Mouse (Mus musculus) MEL (cell line): Measurements from ENCODE around the gene Fam69a. TPM values are rescaled to one million over a fixed set of nuclear protein-coding genes. Genes with fewer than 3 reads are reported as not detected.

Source experiments
- DNase-seq: peaks from one replicate; pipeline ENCODE4 v3.0.0; 2011; ENCODE audit warnings: low read depth, low spot score
- H3K27ac ChIP-seq: 2 replicates; pipeline ENCODE4 v1.5.1; 2012; ENCODE audit warnings: low read depth, mild to moderate bottlenecking, control low read depth, low read length, moderate library complexity; ENCODE audit not compliant: control insufficient read depth
- H3K27me3 ChIP-seq, 2 experiments: fragments of 150-350 bp in 1 of 2; sonication (generic) in 1 of 2; 2 replicates each; pipeline ENCODE4 v1.6.1; 2012; ENCODE audit warnings: low read length in 2 of 2, mild to moderate bottlenecking in 2 of 2, improper control_type of control experiment in 1 of 2, moderate library complexity in 1 of 2; ENCODE audit not compliant: insufficient read depth in 2 of 2, control insufficient read depth in 1 of 2
- H3K36me3 ChIP-seq, 2 experiments: 2 replicates each; pipeline ENCODE4 v1.6.1; 2012 to 2014; ENCODE audit warnings: low read length in 2 of 2, improper control_type of control experiment in 1 of 2, inconsistent platforms in 1 of 2, mild to moderate bottlenecking in 1 of 2; ENCODE audit not compliant: insufficient read depth in 2 of 2, control insufficient read depth in 1 of 2
- H3K4me1 ChIP-seq, 2 experiments: fragments of 150-350 bp in 1 of 2; sonication (generic) in 1 of 2; 2 replicates each; pipeline ENCODE4 v1.6.1; 2012; ENCODE audit warnings: low read length in 2 of 2, improper control_type of control experiment in 1 of 2, mild to moderate bottlenecking in 1 of 2; ENCODE audit not compliant: insufficient read depth in 2 of 2, control insufficient read depth in 1 of 2
- H3K4me3 ChIP-seq, 2 experiments: fragments of 150-350 bp in 1 of 2; sonication (generic) in 1 of 2; 2 replicates each; pipeline ENCODE4 v1.5.1; 2012; ENCODE audit warnings: low read depth in 2 of 2, low read length in 2 of 2, mild to moderate bottlenecking in 2 of 2, moderate library complexity in 2 of 2, control low read depth in 1 of 2, improper control_type of control experiment in 1 of 2; ENCODE audit not compliant: control insufficient read depth in 1 of 2, insufficient read depth in 1 of 2
- H3K79me2 ChIP-seq: 2 replicates; pipeline ENCODE4 v1.6.1; 2012; ENCODE audit warnings: mild to moderate bottlenecking, low read length, moderate library complexity; ENCODE audit not compliant: control insufficient read depth, poor library complexity, insufficient read depth
- H3K9ac ChIP-seq: 2 replicates; pipeline ENCODE4 v1.6.1; 2012; ENCODE audit warnings: low read depth, mild to moderate bottlenecking, control low read depth, low read length, moderate library complexity; ENCODE audit not compliant: control insufficient read depth, poor library complexity, severe bottlenecking
- H3K9me3 ChIP-seq: fragments of 150-350 bp; sonication (generic); replicated peaks from 2 replicates; pipeline ENCODE4 v1.6.1; 2012; ENCODE audit warnings: mild to moderate bottlenecking, low read length, improper control_type of control experiment, moderate library complexity; ENCODE audit not compliant: insufficient read depth
- CHD1 ChIP-seq: IDR thresholded peaks from 2 replicates; pipeline ENCODE4 v1.6.1; 2012; ENCODE audit warnings: low read depth, mild to moderate bottlenecking, inconsistent platforms, low read length, improper control_type of control experiment
- E2F4 ChIP-seq: IDR thresholded peaks from 2 replicates; pipeline ENCODE4 v1.6.1; 2011; ENCODE audit warnings: low read depth, low read length, improper control_type of control experiment, borderline replicate concordance
- ELF1 ChIP-seq: IDR thresholded peaks from 2 replicates; pipeline ENCODE4 v1.6.1; 2014; ENCODE audit warnings: low read depth, mild to moderate bottlenecking, inconsistent platforms, low read length, improper control_type of control experiment, moderate library complexity
- ETS1 ChIP-seq: IDR thresholded peaks from 2 replicates; pipeline ENCODE4 v1.6.1; 2012; ENCODE audit warnings: low read depth, mild to moderate bottlenecking, inconsistent platforms, low read length, improper control_type of control experiment, moderate library complexity
- GATA1 ChIP-seq: IDR thresholded peaks from 2 replicates; pipeline ENCODE4 v1.6.1; 2011; ENCODE audit warnings: low read depth, low read length, improper control_type of control experiment
- HCFC1 ChIP-seq: IDR thresholded peaks from 2 replicates; pipeline ENCODE4 v1.6.1; 2012; ENCODE audit warnings: low read depth, mild to moderate bottlenecking, inconsistent platforms, low read length, improper control_type of control experiment, moderate library complexity
- KAT2A ChIP-seq: conservative IDR thresholded peaks from 2 replicates; pipeline ENCODE4 v1.6.1; 2012; ENCODE audit warnings: low read depth, low read length, improper control_type of control experiment, inconsistent platforms
- MAFK ChIP-seq: IDR thresholded peaks from 2 replicates; pipeline ENCODE4 v1.6.1; 2011; ENCODE audit warnings: low read depth, mild to moderate bottlenecking, low read length, improper control_type of control experiment, borderline replicate concordance
- MAX ChIP-seq: IDR thresholded peaks from 2 replicates; pipeline ENCODE4 v1.6.1; 2011; ENCODE audit warnings: low read length, improper control_type of control experiment
- MXI1 ChIP-seq: IDR thresholded peaks from 2 replicates; pipeline ENCODE4 v1.6.1; 2011; ENCODE audit warnings: mild to moderate bottlenecking, low read depth, low read length, improper control_type of control experiment
- MYC ChIP-seq: IDR thresholded peaks from 2 replicates; pipeline ENCODE4 v1.6.1; 2011; ENCODE audit warnings: low read depth, mild to moderate bottlenecking, low read length, improper control_type of control experiment, moderate library complexity
- NELFE ChIP-seq: IDR thresholded peaks from 2 replicates; pipeline ENCODE4 v1.6.1; 2011; ENCODE audit warnings: low read depth, low read length, improper control_type of control experiment
- POLR2A ChIP-seq, 2 experiments: IDR thresholded peaks; 2 replicates each; pipeline ENCODE4 v1.6.1; 2011 to 2012; ENCODE audit warnings: low read length in 2 of 2, mild to moderate bottlenecking in 2 of 2, control low read depth in 1 of 2, improper control_type of control experiment in 1 of 2, low read depth in 1 of 2, moderate library complexity in 1 of 2; ENCODE audit not compliant: control insufficient read depth in 1 of 2, insufficient read depth in 1 of 2, poor library complexity in 1 of 2
- POLR2AphosphoS5 ChIP-seq: IDR thresholded peaks from 2 replicates; pipeline ENCODE4 v1.6.1; 2012; ENCODE audit warnings: low read depth, borderline replicate concordance, mild to moderate bottlenecking, inconsistent platforms, low read length, moderate library complexity, mixed read lengths
- RAD21 ChIP-seq: IDR thresholded peaks from 2 replicates; pipeline ENCODE4 v1.6.1; 2011; ENCODE audit warnings: mild to moderate bottlenecking, low read depth, low read length, improper control_type of control experiment
- RCOR1 ChIP-seq: IDR thresholded peaks from 2 replicates; pipeline ENCODE4 v1.6.1; 2012; ENCODE audit warnings: low read depth, mild to moderate bottlenecking, inconsistent platforms, low read length, improper control_type of control experiment
- SIN3A ChIP-seq: IDR thresholded peaks from 2 replicates; pipeline ENCODE4 v1.6.1; 2012; ENCODE audit warnings: low read length, improper control_type of control experiment, inconsistent platforms
- SMC3 ChIP-seq: IDR thresholded peaks from 2 replicates; pipeline ENCODE4 v1.6.1; 2011; ENCODE audit warnings: low read depth, low read length, improper control_type of control experiment
- TBP ChIP-seq: IDR thresholded peaks from 2 replicates; pipeline ENCODE4 v1.8.0; 2011; ENCODE audit warnings: low read depth, low read length, improper control_type of control experiment
- UBTF ChIP-seq: IDR thresholded peaks from 2 replicates; pipeline ENCODE4 v1.6.1; 2012; ENCODE audit warnings: low read depth, mild to moderate bottlenecking, inconsistent platforms, low read length, improper control_type of control experiment, moderate library complexity, borderline replicate concordance; ENCODE audit not compliant: insufficient read depth
- USF2 ChIP-seq, 2 experiments: IDR thresholded peaks; 2 replicates each; pipeline ENCODE4 v1.6.1; 2011 to 2012; ENCODE audit warnings: improper control_type of control experiment in 2 of 2, low read length in 2 of 2, borderline replicate concordance in 1 of 2, inconsistent platforms in 1 of 2, low read depth in 1 of 2, mild to moderate bottlenecking in 1 of 2; ENCODE audit not compliant: insufficient read depth in 1 of 2
- ZKSCAN1 ChIP-seq: IDR thresholded peaks from 2 replicates; pipeline ENCODE4 v1.6.1; 2012; ENCODE audit warnings: low read depth, mild to moderate bottlenecking, inconsistent platforms, low read length, improper control_type of control experiment, moderate library complexity
- ZNF384 ChIP-seq: IDR thresholded peaks from 2 replicates; pipeline ENCODE4 v1.6.1; 2012; ENCODE audit warnings: low read depth, mild to moderate bottlenecking, inconsistent platforms, low read length, improper control_type of control experiment
- polyA plus RNA-seq, 2 experiments: library from polyadenylated mRNA; stranded (reverse) in 1 of 2; unstranded in 1 of 2; fragments of >175 nt in 1 of 2; fragments of >200 nt in 1 of 2; gene quantifications; 2 replicates each; pipeline versions ENCODE4 v1.2.1 to v1.2.4; 2012; ENCODE audit warnings: low replicate concordance in 2 of 2, low read depth in 1 of 2; ENCODE audit not compliant: insufficient read length in 2 of 2, insufficient read depth in 1 of 2, missing spikeins in 1 of 2
- total RNA-seq: library from RNA; depleted of rRNA; stranded (reverse); fragments of 300-350 nt; gene quantifications from 2 replicates; pipeline ENCODE4 v1.2.3, GENCODE M21; 2012

The Fam69a gene
- total and polyA plus RNA-seq, 3 experiments: 8.5 to 10.6 TPM; not detected in 1

GRCm38 (mm10) chr5:107986255-107986966, 474 bp downstream of the Fam69a start (continued):
- TF ChIP-seq RAD21 (peak; percentile 64), GATA1 (no peak), MAFK (no peak), E2F4 (no peak)

- Histone ChIP-seq H3K79me2 (peaks cover 7% of the 10 kb centered on the region), H3K4me1 (peaks cover 4 to 16% of the 10 kb centered on the region in 2 experiments), H3K4me3 (no peak overlapping the region), H3K27me3 (no peaks in the 10 kb centered on the region), H3K9ac (no peak overlapping the region), H3K27ac (no peak overlapping the region), H3K36me3 (peaks cover 0 to 30% of the 10 kb centered on the region in 2 experiments; a peak in 2 of 4 replicates), H3K9me3 (no peaks in the 10 kb centered on the region)
- no peak for DNase-seq
- TF ChIP-seq UBTF (no peak), TBP (no peak)
Measured at GRCm38 (mm10) chr5:107983946-107984345, 2.9 kb downstream of the Fam69a start.

GRCm38 (mm10) chr5:107982016-107982415, 4.9 kb downstream of the Fam69a start:
- Histone ChIP-seq H3K4me1 (peaks cover 11 to 29% of the 10 kb centered on the region in 2 experiments), H3K9ac (no peak overlapping the region), H3K9me3 (no peaks in the 10 kb centered on the region), H3K27ac (no peak overlapping the region), H3K4me3 (no peak overlapping the region), H3K27me3 (no peaks in the 10 kb centered on the region), H3K79me2 (peaks cover 7% of the 10 kb centered on the region), H3K36me3 (peaks cover 0 to 46% of the 10 kb centered on the region in 2 experiments; a peak in 2 of 4 replicates)
- TF ChIP-seq POLR2A (IDR thresholded peaks at IDR 0.05; ENCODE audit: control insufficient read depth in 1 of 2, insufficient read depth in 1 of 2, low read depth in 1 of 2, low read length in 2 of 2, poor library complexity in 1 of 2) (no peak), SIN3A (0 out of 2 replicates have a peak, but pooled peaks have one; percentile 20)
- no peak for DNase-seq

GRCm38 (mm10) chr5:107979901-107980300, 7.0 kb downstream of the Fam69a start:
- Histone ChIP-seq H3K4me1 (peaks cover 13 to 30% of the 10 kb centered on the region in 2 experiments), H3K9me3 (no peaks in the 10 kb centered on the region), H3K79me2 (peaks cover 7% of the 10 kb centered on the region), H3K9ac (peak overlapping the region; percentile 59), H3K4me3 (peak overlapping the region; percentile 43 to 52), H3K36me3 (peaks cover 0 to 37% of the 10 kb centered on the region in 2 experiments; a peak in 2 of 4 replicates), H3K27ac (peak overlapping the region; percentile 97), H3K27me3 (no peaks in the 10 kb centered on the region)
- DNase-seq: peak; percentile 82
- TF ChIP-seq ZKSCAN1: no peak
- TF ChIP-seq E2F4: no peak
- TF ChIP-seq MXI1: 0 out of 2 replicates have a peak, but pooled peaks have one; percentile 36
- TF ChIP-seq ETS1: peak; percentile 52; the same call in 1 of the 2 replicates
- TF ChIP-seq POLR2AphosphoS5: no peak
- TF ChIP-seq ELF1: no peak
- no peak for TF ChIP-seq MYC
- TF ChIP-seq RCOR1: peak; percentile 18; the same call in 1 of the 2 replicates
- no peak for TF ChIP-seq SMC3
- TF ChIP-seq ZNF384: no peak
- TF ChIP-seq NELFE: peak; percentile 19; the same call in 1 of the 2 replicates
- TF ChIP-seq MAX: no peak
- no peak for TF ChIP-seq USF2 (IDR thresholded peaks at IDR 0.05; ENCODE audit: borderline replicate concordance in 1 of 2, insufficient read depth in 1 of 2, low read depth in 1 of 2, low read length in 2 of 2)
- TF ChIP-seq KAT2A: no peak
- TF ChIP-seq SIN3A: peak; percentile 80
- TF ChIP-seq CHD1: no peak
- TF ChIP-seq RAD21: no peak
- no peak for TF ChIP-seq HCFC1
